Mouse (Mus musculus) midbrain, embryonic 15.5 days (tissue): ENCODE results near the gene Tmem175. TPM values are rescaled to one million over a fixed set of nuclear protein-coding genes. Genes with fewer than 3 reads are reported as not detected.
A peak's percentile ranks its signal among the peaks of the same experiment; 100 is the strongest.

Source experiments
- ATAC-seq: fragments of 200-750 bp; cut with Nextera tagmentation; replicated peaks from 2 replicates; pipeline ENCODE4 v1.8.0; 2017; ENCODE audit warnings: moderate TSS enrichment
- H3K27ac ChIP-seq: fragments of 300-500 bp; sonication (generic); 2 replicates; pipeline ENCODE4 v1.5.1; 2015; ENCODE audit warnings: mild to moderate bottlenecking, inconsistent platforms
- H3K27me3 ChIP-seq: fragments of 300-500 bp; sonication (generic); replicated peaks from 2 replicates; pipeline ENCODE4 v1.6.1; 2015; ENCODE audit warnings: inconsistent platforms
- H3K36me3 ChIP-seq: fragments of 300-500 bp; sonication (generic); replicated peaks from 2 replicates; pipeline ENCODE4 v1.6.1; 2015; ENCODE audit warnings: inconsistent platforms
- H3K4me1 ChIP-seq: fragments of 300-500 bp; sonication (generic); 2 replicates; pipeline ENCODE4 v1.6.1; 2015; ENCODE audit warnings: inconsistent platforms
- H3K4me2 ChIP-seq: fragments of 300-500 bp; sonication (generic); 2 replicates; pipeline ENCODE4 v1.6.1; 2015; ENCODE audit warnings: inconsistent platforms, mild to moderate bottlenecking, moderate library complexity
- H3K4me3 ChIP-seq: fragments of 300-500 bp; sonication (generic); 2 replicates; pipeline ENCODE4 v1.5.1; 2015; ENCODE audit warnings: mild to moderate bottlenecking, inconsistent platforms
- H3K9ac ChIP-seq: fragments of 300-500 bp; sonication (generic); 2 replicates; pipeline ENCODE4 v1.6.1; 2015; ENCODE audit warnings: mild to moderate bottlenecking, inconsistent platforms
- H3K9me3 ChIP-seq: fragments of 300-500 bp; sonication (generic); 2 replicates; pipeline ENCODE4 v1.6.1; 2016; ENCODE audit warnings: inconsistent platforms
- WGBS: fragments of 180-500 bp; shearing (Covaris S2); methylation state at CpG from one replicate; pipeline ENCODE4 v1.1.7; 2015; ENCODE audit warnings: mixed read lengths; 5-methylcytosine and 5-hydroxymethylcytosine counted together
- polyA plus RNA-seq: library from polyadenylated mRNA; unstranded; fragments of >200 nt; fragmentation: Nextera tagmentation; extraction: Ambion mirVana; gene quantifications from 2 replicates; pipeline ENCODE4 v1.2.1, GENCODE M21; 2015

The Tmem175 gene
- polyA plus RNA-seq, 1 experiment from 2014 or later = 25.3 TPM

DNA sequence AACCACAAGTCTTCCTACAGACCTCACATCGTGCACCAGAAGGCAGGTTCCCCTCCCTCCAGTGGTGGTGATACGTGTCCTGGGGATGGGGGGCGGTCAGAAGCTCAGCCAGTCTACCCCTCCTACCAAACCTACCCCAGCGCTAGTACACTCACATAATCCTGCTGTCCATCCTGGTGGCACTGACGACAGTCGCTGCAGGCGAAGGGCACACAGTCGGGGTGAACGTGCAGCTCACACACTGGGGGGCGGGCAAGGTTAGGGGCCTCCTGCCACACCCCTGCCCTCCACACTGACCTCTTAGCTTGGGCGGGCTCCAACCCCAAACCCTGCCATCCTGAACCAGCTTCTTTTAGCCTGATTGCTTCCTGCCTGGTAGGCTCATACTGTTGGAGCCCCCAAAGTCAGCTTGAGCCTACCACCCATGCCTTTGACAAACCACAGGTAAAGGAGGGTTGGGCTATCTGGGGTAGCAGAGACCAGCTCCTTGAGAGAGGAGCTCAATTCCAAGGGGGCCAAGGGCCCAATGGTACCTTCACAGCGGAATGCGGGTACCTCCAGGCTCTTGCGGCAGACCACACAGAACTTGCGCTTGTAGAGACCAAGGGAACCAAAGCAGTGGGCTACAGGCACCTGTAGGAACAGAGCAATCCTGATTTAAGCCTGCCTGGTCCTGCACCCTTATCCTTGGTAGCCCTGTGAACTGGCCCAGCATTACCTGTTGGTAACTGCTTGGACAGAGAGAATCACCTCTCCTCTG lies 26.5 kb downstream of the Tmem175 start:
- H3K4me1 ChIP-seq = peaks cover 29% of the 10 kb centered on the region
- 94% methylated on average over 15 of the region's 15 CpGs for WGBS
- H3K4me2 ChIP-seq = no peak overlapping the region
- H3K27me3 ChIP-seq = no peaks in the 10 kb centered on the region
- H3K4me3 ChIP-seq = no peak overlapping the region
- ATAC-seq = no peak
- H3K36me3 ChIP-seq = peaks cover 27% of the 10 kb centered on the region; the same call in 1 of the 2 replicates
- H3K9ac ChIP-seq = no peak overlapping the region
- no peak overlapping the region for H3K27ac ChIP-seq
- H3K9me3 ChIP-seq = no peaks in the 10 kb centered on the region

DNA sequence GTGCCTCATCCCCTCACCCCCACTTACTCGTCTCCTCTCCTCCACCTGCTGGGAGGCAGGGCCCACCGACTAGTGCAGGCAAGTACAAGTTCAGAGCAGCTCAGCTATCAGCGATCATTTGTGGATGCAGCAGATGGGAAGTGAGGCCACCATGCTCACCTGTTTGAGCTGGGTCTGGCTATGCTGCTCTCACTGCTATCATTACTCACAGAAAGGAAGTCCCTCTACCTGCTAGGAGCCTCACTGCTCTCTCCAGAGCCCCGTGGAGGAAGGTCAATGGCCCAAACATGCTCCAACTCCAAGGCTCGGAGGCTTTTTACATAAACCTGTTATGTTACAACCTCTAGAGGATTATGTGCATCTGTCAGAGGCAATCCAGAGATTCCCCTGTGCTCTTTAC lies 27.8 kb downstream of the Tmem175 start:
- H3K4me3 ChIP-seq = no peak overlapping the region
- peaks cover 31% of the 10 kb centered on the region for H3K4me1 ChIP-seq
- 83% methylated on average over 5 of the region's 5 CpGs for WGBS
- no peaks in the 10 kb centered on the region for H3K27me3 ChIP-seq
- H3K36me3 ChIP-seq = peaks cover 27% of the 10 kb centered on the region; the same call in 1 of the 2 replicates
- H3K9me3 ChIP-seq = no peaks in the 10 kb centered on the region
- no peak overlapping the region for H3K4me2 ChIP-seq
- no peak overlapping the region for H3K27ac ChIP-seq
- no peak overlapping the region for H3K9ac ChIP-seq
- no peak for ATAC-seq

DNA sequence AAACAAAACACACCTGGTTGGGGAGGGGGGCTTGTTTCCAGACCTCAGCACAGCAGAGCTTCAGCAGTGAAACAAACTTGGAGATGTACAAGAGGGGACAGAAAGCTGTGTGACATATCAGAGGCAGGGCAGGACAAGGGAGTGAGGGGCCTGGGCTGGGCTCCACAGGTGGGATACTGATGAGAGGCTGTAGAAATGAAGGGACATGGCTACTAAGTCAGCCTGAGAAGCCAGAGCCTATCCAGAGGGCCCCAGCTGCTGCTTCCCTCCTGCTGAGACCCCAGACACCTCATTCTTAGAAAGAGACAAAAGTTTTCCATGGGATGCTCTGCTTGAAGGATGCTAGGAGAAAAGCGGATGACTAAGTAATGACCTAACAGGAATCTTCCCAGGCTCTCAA lies 29.0 kb downstream of the Tmem175 start:
- H3K9ac ChIP-seq = no peak overlapping the region
- H3K4me3 ChIP-seq = no peak overlapping the region
- 0 out of 2 replicates have a peak, but pooled peaks cover 3% of the 10 kb centered on the region for H3K27me3 ChIP-seq
- H3K4me1 ChIP-seq = peaks cover 31% of the 10 kb centered on the region
- H3K27ac ChIP-seq = no peak overlapping the region
- WGBS = 86% methylated on average over 1 of the region's 1 CpGs
- no peaks in the 10 kb centered on the region for H3K9me3 ChIP-seq
- peaks cover 16% of the 10 kb centered on the region; the same call in 1 of the 2 replicates for H3K36me3 ChIP-seq
- H3K4me2 ChIP-seq = 0 out of 2 replicates have a peak overlapping the region, but pooled peaks have one; percentile 81
- ATAC-seq = no peak

DNA sequence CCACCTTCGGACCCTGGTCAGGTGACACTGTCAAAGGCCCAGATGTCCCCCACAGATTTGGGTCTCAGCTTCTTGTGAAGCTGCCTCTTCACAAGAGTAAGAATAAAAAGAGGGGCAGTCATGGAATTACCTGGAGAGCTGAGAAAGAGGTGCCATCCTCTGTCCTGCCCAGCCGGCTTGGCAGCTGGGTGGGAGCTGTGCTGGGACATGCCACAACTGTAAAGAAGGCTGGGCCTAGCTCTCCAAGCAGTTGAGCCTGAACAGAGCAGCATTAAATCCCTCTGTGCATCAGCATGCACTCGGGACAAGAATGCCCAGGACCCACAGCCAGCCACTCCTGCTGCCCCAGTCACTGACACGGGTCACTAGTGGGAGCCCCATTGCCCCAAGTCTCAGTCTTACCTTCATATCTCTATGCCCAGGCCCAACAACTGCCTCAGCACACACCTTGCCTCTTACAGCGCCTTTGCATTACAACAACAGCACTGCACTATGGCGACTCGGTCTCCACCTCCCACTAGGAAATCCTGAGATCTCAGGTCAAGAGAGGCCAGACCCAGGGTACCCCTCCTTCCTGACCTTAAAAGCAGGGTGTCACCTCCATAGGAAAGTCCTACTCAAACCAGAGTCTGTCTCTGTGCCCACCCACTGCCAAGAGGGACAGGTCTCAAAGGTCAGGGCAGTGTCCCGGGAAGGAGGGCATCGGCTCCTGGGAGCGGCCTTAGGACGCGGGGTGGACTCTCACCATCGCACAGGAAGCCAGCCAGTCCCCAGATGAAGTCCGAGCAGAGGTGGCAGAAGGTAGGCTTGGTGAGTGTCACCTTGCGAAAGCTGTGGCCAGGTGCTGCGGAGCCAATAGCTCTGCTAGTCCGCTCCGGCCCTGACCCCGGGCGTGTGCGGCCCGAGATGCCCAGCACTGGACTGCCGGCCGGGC lies 30.4 kb downstream of the Tmem175 start, which contains the start of gene Idua:
TSS of gene Idua (plus strand) at position 634 of the 934 bp plus-strand sequence.
- peaks cover 4% of the 10 kb centered on the region; the same call in 1 of the 2 replicates for H3K27me3 ChIP-seq
- H3K9ac ChIP-seq = peak within 1 kb of the TSS; percentile 88
- WGBS = 9% methylated on average over 24 of the region's 24 CpGs
- 0 out of 2 replicates have a peak, but pooled peaks cover 3% of the 10 kb centered on the region for H3K36me3 ChIP-seq
- peak within 1 kb of the TSS; percentile 54 for H3K27ac ChIP-seq
- H3K4me1 ChIP-seq = peaks cover 31% of the 10 kb centered on the region
- H3K4me3 ChIP-seq = peak within 1 kb of the TSS; percentile 76
- H3K4me2 ChIP-seq = peak within 1 kb of the TSS; percentile 81
- ATAC-seq = peak; percentile 57
- H3K9me3 ChIP-seq = no peaks in the 10 kb centered on the region

DNA sequence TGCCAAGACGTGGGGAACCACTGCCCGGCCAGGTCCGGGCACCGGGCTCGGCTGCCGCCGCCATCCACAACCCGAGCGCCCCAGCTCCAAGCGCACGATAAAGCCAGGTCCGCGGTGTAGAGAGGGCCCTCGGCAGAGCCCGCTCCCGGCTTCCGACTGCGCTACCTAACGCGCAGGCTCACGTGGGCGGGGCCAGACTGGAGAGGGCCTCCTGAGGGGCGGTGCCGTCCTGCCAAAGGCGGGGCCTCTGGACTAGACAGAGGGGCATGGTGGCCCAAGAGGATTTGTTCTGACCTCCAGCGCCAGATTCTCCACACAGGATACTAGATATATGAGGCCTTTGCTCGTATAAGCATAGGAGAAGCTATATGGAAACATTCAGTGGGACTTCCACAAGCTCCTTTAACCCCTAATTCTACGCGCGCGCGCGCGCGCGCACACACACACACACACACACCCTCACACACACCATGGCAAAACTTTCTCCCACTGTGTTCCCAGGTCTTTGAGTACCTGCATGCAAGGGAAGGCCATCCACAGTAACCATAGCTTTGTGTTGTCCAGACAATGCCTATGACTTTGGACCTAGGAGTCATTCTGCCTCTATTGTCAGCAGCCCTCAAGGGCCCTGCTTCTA lies 31.2 kb downstream of the Tmem175 start:
- no peaks in the 10 kb centered on the region for H3K9me3 ChIP-seq
- ATAC-seq = peak; percentile 98
- peaks cover 8% of the 10 kb centered on the region; the same call in 1 of the 2 replicates for H3K27me3 ChIP-seq
- peaks cover 31% of the 10 kb centered on the region for H3K4me1 ChIP-seq
- no peaks in the 10 kb centered on the region for H3K36me3 ChIP-seq
- peak overlapping the region; percentile 88 for H3K9ac ChIP-seq
- H3K4me2 ChIP-seq = peak overlapping the region; percentile 81
- H3K4me3 ChIP-seq = peak overlapping the region; percentile 76
- 11% methylated on average over 36 of the region's 36 CpGs for WGBS
- peak overlapping the region; percentile 54 for H3K27ac ChIP-seq

DNA sequence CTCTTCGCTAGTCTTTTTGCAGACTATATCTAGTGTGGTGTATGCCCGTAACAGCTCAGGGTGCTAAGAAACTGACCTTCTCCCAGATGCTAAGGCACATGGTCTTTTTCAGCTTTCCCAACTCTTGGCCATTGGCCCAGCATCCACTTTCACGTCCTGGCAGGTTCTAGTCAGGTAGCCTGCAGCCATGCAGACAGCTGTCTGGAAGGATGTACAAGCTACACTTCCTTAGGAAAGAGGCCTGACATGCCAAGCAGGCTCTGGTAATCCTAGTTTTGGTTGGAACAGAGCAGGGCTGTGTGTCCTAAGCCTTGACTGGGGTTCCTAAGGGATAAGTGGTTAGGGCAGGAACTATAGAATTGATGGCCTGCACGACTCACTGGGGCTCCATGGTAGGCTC lies 33.2 kb downstream of the Tmem175 start:
- peaks cover 29% of the 10 kb centered on the region for H3K4me1 ChIP-seq
- WGBS = 84% methylated on average over 4 of the region's 4 CpGs
- peaks cover 8% of the 10 kb centered on the region; the same call in 1 of the 2 replicates for H3K27me3 ChIP-seq
- no peak overlapping the region for H3K27ac ChIP-seq
- no peaks in the 10 kb centered on the region for H3K36me3 ChIP-seq
- H3K9me3 ChIP-seq = no peaks in the 10 kb centered on the region
- H3K4me3 ChIP-seq = no peak overlapping the region
- no peak for ATAC-seq
- H3K4me2 ChIP-seq = no peak overlapping the region
- no peak overlapping the region for H3K9ac ChIP-seq

DNA sequence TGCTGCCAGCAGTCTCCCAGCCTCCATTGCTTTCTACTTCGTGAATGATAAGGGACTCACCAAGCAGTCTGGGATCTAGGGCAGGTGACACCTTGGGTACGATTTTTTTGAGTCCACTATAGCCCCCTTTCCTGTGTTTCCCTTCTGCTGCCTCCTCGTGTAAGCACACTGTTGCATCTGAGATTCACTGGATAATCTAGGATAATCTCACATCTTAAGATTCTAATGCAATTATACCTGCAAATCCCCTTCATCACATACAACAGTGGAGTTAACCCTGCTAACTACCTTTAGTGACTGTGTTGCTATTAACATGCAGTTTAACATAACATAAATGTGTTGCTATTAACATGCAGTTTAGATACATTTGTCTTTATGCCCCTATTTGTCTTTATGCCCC lies 35.5 kb downstream of the Tmem175 start:
- H3K36me3 ChIP-seq = no peaks in the 10 kb centered on the region
- H3K27ac ChIP-seq = no peak overlapping the region
- H3K4me1 ChIP-seq = peaks cover 22% of the 10 kb centered on the region
- WGBS = 33% methylated on average over 3 of the region's 3 CpGs
- no peak overlapping the region for H3K9ac ChIP-seq
- H3K4me2 ChIP-seq = no peak overlapping the region
- peaks cover 8% of the 10 kb centered on the region; the same call in 1 of the 2 replicates for H3K27me3 ChIP-seq
- no peaks in the 10 kb centered on the region for H3K9me3 ChIP-seq
- no peak overlapping the region for H3K4me3 ChIP-seq
- ATAC-seq = no peak

DNA sequence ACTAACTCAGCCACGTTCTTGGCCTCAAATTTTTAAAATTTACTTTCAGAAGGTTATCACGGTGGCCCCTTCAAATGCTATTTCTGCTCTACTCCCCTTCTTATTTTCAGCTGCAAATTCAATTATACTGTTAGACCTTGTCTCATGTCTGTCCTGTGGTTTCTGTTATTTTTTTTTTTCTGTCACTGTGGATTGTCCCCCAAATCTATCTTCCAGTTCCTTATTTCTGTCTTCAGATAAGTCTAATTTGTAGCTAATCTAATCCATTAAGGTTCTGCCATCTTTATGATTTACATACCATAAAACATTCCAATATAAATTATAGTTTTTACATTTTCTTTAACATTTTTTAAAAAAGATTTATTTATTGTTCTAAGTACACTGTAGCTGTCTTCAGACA lies 37.8 kb downstream of the Tmem175 start:
- Histone ChIP-seq H3K4me2 (no peak overlapping the region), H3K4me1 (peaks cover 22% of the 10 kb centered on the region), H3K4me3 (no peak overlapping the region), H3K27ac (no peak overlapping the region), H3K27me3 (peaks cover 8% of the 10 kb centered on the region; the same call in 1 of the 2 replicates), H3K36me3 (no peaks in the 10 kb centered on the region), H3K9ac (no peak overlapping the region), H3K9me3 (no peaks in the 10 kb centered on the region; the same call in 1 of the 2 replicates)
- 88% methylated on average over 2 of the region's 2 CpGs for whole genome bisulfite sequencing
- ATAC-seq = no peak

DNA sequence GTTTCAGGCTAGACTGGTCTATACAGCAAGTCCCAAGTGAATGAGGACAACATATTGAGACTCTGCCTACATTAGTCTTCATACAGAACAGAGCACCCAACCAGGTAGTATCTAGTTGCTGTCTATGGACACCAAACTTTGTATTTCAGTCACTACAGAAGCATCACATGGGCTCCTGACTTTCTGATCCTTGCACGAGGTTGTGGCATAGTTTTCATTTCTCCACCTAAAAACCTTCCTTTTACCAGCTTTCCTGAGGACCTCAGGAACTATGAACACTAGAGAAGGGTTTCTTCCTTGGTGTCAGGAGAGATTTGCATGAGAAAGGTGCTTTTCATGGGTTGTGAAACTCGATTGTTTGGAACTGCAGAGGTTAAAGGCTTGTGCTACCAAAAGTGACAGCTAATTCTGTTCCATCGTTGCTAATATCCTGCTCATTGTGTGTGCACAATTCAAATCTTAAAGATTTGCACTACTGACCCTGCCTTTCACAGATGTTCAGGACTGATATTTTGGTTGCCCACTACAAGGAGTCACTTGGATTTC lies 38.9 kb downstream of the Tmem175 start:
- peak overlapping the region; percentile 64 for H3K9ac ChIP-seq
- ATAC-seq = no peak; the same call in 1 of the 2 replicates
- WGBS = 9% methylated on average over 3 of the region's 3 CpGs
- H3K4me2 ChIP-seq = peak overlapping the region; percentile 69
- no peaks in the 10 kb centered on the region for H3K36me3 ChIP-seq
- peaks cover 22% of the 10 kb centered on the region for H3K4me1 ChIP-seq
- H3K27me3 ChIP-seq = peaks cover 6% of the 10 kb centered on the region; the same call in 1 of the 2 replicates
- no peaks in the 10 kb centered on the region; the same call in 1 of the 2 replicates for H3K9me3 ChIP-seq
- peak overlapping the region; percentile 50 for H3K4me3 ChIP-seq
- H3K27ac ChIP-seq = peak overlapping the region; percentile 87

DNA sequence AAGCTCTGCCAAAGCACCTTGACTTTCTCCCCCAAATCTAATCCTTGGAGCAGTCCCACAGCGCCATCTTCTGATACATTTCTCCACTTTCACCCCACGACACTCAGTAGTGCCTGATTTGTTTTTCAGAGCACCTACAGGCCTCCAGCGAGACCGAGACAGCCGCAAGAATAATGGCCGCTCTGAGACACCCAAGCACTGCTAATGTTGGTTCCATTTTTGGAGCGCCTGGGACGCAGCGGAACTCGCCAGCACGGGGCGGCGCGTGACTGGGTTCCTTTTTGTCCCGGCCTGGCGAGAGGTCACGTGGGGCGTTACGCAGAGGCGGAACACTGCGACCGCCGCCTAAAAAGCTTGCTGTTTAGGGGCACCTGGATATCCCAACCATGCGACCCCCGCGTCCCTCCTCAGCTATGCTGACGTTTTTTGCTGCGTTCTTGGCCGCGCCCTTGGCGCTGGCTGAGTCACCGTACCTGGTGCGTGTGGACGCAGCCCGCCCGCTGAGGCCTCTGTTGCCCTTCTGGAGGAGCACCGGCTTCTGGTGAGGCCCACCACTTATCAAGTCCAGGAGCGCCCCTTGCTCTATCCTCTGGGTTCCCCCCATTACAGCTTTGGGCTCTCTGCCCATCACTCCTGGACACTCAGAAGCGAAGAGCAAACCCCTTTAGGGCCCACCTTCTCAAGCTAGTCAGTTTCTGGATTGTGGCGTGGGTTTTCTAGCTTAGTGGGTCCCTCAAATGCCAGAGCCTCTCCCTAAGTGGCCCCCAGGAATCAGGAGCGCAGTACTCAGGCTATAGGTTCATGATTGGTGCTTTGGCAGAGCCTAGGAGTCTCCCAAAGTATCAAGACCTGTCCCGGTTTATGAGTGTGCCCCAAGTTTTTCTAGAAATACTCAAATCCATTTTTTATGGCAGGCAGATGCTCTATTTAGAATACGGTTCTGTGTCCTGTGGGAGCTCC lies 39.7 kb downstream of the Tmem175 start, which contains the start of gene Dgkq:
TSS of gene Dgkq (minus strand) at position 696 of the 960 bp plus-strand sequence.
- peak within 1 kb of the TSS; percentile 50 for H3K4me3 ChIP-seq
- H3K4me2 ChIP-seq = peak within 1 kb of the TSS; percentile 69
- peak within 1 kb of the TSS; percentile 64 for H3K9ac ChIP-seq
- H3K9me3 ChIP-seq = no peaks in the 10 kb centered on the region; the same call in 1 of the 2 replicates
- H3K27ac ChIP-seq = peak within 1 kb of the TSS; percentile 87
- 6% methylated on average over 43 of the region's 43 CpGs for WGBS
- no peaks in the 10 kb centered on the region for H3K36me3 ChIP-seq
- peak; percentile 86 for ATAC-seq
- H3K4me1 ChIP-seq = peaks cover 22% of the 10 kb centered on the region
- H3K27me3 ChIP-seq = peaks cover 6% of the 10 kb centered on the region; the same call in 1 of the 2 replicates
